Mouse (Mus musculus): Measurements from ENCODE around the gene Rgs14.

Gene Rgs14

GRCm38 (mm10) chr13:55430566-55430965 is 61.0 kb downstream of the Rgs14 start:
- Histone ChIP-seq H3K36me3 (ENCODE audit: insufficient read depth, low read length) (no peaks in the 10 kb centered on the region), H3K27me3 (ENCODE audit: insufficient read depth, low read length) (peaks cover 18% of the 10 kb centered on the region), H3K9me3 (ENCODE audit: low read length) (peaks cover 30% of the 10 kb centered on the region), H3K4me1 (replicated peaks; ENCODE audit: low read depth, low read length) (no peaks in the 10 kb centered on the region; the same call in 1 of the 2 replicates), H3K4me3 (replicated peaks; ENCODE audit: low read length) (no peak overlapping the region)
- TF ChIP-seq NANOG (IDR thresholded peaks at IDR 0.05; ENCODE audit: borderline replicate concordance, low read length) (no peak), POU5F1 (IDR thresholded peaks at IDR 0.05; ENCODE audit: borderline replicate concordance, low read length) (no peak), CTCF (conservative IDR thresholded peaks at IDR 0.05; ENCODE audit: low read length) (no peak)

DNA sequence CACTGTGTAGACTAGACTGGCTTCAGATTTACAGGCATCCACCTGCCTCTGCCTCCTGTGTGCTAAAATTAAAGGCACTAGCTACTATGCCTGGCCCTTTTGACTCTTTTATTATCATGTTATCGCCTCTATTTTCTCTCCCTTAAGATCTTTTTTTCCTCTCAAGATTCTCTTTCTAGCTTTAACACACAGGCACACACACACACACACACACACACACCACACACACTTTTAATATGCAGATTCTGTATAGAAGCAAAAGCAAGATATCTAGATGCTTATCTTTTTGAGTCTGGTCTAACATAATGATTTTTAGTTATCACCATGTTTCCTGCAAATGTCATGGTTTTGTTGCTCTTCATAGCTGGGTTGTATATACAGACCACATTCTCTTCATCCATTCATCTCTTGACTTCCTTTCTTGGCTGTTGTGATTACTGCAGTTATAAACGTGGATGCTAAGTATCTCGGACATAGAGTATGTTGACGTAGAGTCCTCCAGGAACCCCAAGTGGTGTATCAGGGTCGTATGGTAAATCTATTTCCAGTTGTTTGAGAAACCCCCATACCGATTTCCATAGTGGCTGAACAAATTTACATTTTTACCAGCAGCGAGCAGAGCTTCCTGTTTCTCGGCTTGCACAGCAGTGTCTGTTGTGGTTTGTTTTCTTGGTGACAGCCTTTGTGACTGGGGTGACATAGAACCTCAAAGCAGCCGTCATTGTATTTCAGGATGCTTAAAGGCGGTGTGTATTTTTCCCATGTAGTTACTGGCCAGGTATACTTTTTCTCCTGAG is 62.6 kb downstream of the Rgs14 start:
- Histone ChIP-seq H3K27me3 (ENCODE audit: insufficient read depth, low read length) (peaks cover 5% of the 10 kb centered on the region; the same call in 1 of the 2 replicates), H3K4me1 (replicated peaks; ENCODE audit: low read depth, low read length) (no peaks in the 10 kb centered on the region; the same call in 1 of the 2 replicates), H3K9me3 (ENCODE audit: low read length) (peaks cover 45% of the 10 kb centered on the region), H3K4me3 (replicated peaks; ENCODE audit: low read length) (no peak overlapping the region), H3K36me3 (ENCODE audit: insufficient read depth, low read length) (no peaks in the 10 kb centered on the region)
- no peak for TF ChIP-seq POU5F1 (IDR thresholded peaks at IDR 0.05; ENCODE audit: borderline replicate concordance, low read length)
- TF ChIP-seq CTCF (conservative IDR thresholded peaks at IDR 0.05; ENCODE audit: low read length): no peak
- TF ChIP-seq NANOG (IDR thresholded peaks at IDR 0.05; ENCODE audit: borderline replicate concordance, low read length): no peak
